Mouse (Mus musculus) lung, postnatal 10 days (tissue): ENCODE results near the gene Dvl1.
A peak's percentile ranks its signal among the peaks of the same experiment; 100 is the strongest.

Experiments used
- DNase-seq: peaks from one replicate; pipeline ENCODE4 v3.0.0; 2021

Dvl1 gene

DNA sequence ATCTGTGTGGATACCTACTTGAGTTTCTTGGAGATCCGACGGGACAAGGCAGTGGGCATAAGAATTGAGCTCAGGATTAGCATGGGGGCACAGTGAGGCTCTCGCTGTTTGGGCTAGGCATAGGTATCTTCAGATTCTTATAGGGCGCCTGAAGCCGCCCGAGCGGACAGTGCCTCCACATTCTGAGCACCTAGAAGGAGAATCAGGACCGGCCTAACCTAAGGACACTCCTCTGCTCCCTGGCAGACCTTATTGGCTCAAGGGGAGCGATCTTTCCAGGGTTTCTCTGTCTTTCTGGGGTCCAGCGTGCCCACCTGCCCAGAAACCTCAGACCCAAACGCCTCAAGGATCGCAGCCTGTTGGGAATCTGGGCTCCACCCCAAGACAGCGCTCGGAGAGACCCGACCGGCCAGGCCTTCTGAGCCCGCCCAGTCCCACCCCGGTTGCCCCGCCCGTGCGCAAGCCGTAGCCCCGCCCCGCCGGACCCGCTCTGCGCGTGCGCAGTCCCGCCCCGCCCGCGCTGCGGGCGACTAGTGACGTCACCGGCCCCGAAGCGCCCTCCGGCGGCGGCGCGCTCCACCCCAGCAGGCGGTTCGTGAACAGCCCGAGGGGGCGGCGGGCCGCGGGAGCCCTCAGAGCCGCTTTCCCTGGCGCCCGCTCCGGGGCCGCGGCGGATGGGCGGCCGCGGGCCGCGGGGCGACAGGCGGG lies at the start of gene Dvl1:
Dvl1 (plus strand) TSS at position 532 of the 708 bp plus-strand sequence.
- peak; percentile 92 for DNase-seq

DNA sequence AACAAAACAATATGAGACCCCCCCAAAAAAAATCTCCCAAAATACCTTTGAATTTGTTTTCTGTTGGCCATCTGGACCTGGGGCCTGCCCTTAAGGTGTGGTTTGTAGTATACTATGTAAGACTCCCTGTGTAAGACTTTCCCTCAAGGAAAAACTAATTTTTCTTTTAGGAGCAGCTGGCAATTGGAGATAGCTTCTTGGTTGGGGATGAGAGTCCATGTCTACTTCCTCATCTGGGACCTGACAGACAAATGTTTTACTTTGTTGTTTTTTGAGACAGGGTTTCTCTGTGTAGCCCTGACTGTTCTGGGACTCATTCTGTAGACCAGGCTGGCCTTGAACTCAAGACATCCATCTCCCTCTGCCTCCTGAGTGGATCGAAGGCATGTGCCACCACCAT lies 45.1 kb upstream of the Dvl1 start:
- DNase-seq: no peak

DNA sequence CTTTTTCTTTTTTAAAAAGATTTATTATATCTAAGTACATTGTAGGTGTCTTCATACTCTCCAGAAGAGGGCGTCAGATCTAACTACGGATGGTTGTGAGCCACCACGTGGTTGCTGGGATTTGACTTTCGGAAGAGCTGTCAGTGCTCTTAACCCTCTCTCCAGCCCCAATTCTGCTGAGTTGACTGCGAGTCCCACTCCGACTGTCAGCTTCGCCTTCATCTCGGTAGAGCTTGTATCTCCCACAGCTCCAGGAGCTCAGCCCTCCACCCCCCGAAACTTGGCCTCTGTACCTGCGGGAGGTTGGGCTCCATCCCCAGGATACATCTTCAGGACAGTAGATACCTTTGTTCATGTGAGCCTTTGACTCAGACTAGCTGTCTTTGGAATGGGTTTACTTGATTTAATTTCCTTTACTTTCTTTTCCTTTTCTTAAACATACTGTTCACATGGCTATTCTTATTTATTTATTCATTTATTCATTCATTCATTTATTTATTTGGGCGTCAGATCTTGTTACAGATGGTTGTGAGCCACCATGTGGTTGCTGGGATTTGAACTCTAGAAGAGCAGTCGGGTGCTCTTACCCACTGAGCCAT lies 44.4 kb upstream of the Dvl1 start, which contains the start of gene Mrpl20:
Mrpl20 (plus strand) TSS at position 138 of the 599 bp plus-strand sequence.
- DNase-seq: no peak

DNA sequence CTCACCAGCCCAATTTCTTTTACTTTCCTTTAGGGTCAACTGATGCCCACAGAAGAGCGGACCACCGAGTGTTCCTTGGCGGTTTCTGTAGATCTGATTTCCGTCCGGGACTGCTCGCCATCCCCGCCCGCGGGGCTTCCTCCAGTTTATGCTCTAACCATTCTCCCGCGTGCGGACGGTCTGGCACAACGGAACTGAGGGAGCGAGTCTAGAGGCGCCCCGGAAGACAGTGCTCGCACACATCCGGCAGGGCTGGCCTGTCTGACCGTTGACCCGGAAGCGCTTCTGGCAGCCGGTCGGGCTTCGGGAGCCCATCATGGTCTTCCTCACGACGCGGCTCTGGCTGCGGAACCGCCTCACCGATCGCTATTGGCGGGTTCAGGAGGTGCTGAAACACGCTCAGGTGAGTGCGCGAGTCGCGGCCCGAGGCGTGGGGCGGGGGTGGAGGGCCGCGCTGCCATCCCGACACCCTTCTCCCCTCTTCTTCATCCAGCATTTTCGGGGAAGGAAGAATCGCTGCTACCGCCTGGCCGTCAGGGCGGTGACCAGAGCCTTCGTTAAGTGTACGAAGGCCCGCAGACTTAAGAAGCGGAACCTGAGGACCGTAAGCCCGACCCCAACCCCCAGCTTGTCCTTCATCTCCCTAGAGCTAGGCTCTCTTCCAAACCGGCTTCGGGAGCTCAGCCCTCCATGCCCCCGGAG lies 43.7 kb upstream of the Dvl1 start:
- DNase-seq: peak; percentile 98

DNA sequence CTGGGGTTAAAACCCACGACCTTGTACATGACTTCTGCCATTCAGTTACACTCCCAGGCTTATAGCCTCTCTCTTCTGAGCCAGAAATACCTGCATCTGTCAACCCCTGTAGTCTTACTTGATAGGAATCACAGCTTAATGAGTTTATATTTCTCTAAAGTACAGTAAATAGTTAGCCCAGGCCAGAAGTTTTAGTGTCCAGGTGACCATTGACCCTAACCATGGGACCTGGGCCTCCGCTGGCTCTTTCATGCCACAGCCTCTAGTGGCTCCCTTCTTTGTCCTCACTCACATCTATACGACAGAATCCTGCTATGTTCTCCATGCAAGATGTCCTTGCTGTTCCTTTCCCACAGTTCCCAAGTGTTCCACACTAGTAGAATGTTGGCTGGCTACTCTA lies 39.4 kb upstream of the Dvl1 start:
- DNase-seq: no peak

DNA sequence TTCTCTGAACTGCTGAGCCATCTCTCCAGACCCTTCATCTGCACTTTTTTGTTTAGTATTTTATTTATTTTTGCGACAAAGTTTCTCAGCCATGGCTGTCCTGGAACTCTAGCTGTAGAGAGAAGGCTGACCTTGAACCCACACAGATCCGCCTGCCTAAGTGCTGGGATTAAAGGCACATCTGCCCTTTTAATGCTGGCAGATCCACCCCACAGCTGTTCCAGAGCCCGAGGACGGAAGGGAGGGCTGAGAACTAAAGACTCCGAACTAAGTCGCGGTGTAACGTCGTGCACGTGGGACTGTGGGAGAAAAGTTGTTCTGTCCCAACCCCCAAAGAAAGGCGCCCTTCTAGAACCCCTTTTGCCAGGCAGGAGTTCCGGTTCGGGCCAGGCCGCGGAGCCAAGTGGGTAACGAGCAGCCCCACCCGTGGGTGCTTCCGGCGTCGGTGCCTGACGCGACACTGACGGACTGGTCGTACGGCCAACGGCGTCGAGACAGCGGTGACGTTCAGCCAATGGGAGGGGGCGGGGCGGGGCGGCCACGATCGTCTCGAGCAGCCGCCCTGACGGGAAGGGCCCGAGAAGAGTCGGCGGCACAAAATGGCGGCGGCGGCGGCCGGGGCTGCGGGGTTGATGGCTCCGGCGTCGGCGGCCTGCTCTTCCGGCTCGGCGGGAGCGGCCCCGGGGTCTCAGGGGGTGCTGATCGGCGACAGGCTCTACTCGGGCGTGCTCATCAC lies 35.1 kb upstream of the Dvl1 start, which contains the start of gene Ccnl2:
Ccnl2 (plus strand) TSS at position 561 of the 736 bp plus-strand sequence.
- DNase-seq: peak; percentile 96

DNA sequence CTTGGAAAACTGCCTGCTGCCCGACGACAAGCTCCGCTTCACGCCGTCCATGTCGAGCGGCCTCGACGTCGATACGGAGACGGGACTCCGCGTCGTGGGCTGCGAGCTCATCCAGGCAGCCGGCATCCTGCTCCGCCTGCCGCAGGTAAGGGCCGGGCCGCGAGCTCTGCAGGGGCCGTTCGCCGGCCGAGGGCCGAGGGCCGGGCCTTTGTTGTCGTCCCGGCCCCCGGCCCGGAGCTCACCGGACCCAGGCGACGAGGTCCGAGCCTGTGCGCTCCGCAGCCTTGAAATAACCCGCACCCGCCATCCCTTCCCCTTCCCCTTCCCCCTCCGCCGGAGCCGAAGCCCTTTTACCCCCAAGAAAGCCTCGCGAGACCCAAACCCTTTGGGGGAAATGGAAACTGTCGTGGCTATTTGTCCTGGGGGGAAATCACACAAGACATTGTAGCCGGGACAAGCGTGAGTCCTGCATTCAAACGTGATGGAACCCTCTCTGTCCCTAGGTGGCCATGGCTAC lies 34.5 kb upstream of the Dvl1 start:
- DNase-seq: peak; percentile 65

DNA sequence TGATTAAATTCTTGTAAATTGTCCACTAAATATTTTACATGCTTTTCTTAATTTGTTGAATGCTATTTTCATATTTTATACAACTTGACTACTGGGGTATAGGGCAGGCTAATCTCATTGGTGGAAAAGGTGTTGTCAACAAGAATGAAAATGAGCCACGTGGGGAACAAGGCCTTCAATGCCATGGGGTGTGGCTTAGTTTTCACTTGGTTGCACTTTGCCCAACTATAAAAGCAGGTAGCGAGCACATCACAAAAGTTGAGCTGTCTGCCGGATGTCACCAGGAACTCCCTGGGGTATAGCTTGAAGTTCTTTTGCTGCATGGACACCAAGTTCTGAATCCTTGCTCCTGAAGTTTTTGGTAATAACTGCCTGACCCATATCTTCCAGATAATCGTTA lies 29.7 kb upstream of the Dvl1 start:
- no peak for DNase-seq

DNA sequence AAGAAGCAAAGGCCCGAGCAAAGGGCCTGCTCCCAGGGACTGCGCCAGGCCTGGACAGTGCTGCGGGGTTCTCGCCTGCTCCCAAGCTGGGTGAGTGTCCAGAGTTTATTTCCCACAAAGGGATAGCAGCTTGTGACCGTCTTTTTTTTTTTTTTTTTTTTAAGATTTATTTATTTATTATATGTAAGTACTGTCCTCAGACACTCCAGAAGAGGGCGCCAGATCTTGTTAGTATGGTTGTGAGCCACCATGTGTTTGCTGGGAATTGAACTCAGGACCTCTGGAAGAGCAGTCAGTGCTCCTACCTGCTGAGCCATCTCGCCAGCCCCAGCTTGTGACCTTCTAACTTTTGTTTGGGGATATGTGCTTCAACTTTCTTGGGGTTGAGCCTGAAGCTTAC lies 26.2 kb upstream of the Dvl1 start:
- peak; percentile 56 for DNase-seq

DNA sequence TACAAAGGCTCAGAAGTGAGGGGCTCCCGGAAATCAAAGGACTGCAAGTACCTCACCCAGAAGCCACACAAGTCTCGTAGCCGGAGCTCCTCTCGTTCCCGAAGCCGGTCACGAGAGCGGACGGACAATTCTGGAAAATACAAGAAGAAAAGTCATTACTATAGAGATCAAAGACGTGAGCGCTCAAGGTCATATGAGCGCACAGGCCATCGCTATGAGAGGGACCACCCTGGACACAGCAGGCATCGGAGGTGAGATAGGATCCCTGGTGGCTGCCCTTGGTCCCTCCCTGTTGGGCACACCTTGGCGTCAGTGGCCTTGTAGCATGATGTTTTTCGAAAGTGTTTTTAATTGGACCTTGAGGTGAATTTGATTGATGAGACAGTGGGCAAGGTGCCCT lies 23.8 kb upstream of the Dvl1 start:
- DNase-seq: no peak

DNA sequence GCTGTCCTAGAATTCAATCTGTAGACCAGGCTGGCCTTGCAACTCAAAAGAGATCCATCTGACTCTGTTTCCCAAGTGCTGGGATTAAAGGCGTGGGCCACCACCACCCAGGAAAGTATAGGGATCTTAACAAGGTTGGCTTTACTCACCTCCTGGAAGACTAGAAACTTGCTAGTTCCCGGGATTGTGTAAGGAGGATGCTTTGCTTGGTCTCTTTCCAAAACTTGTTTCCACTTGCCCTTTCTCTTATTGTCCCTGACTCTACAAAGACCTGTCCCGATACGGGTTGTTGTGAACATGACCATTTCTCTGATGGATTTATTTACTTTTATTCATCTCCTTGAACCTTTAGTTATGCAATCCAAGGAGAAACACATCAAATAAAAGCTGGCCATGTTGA lies 17.3 kb upstream of the Dvl1 start:
- DNase-seq: no peak

DNA sequence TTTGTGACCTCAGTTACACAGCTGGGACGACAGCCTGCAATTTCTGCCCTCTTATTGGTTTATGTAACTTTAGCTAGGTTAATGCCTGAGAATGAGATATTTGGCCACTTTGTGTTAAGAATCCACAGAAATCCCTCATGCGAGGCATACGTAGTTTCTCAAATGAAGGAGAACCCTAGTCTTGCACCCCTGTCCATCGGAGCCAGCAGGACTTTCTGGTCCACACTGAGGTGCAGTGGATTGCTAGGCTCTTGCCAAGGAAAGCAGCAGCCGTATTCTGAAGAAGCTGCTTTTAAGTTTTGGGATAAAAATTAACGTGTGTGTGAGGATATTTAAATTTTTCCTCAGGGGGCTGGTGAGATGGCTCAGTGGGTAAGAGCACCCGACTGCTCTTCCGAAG lies 16.6 kb upstream of the Dvl1 start:
- no peak for DNase-seq

DNA sequence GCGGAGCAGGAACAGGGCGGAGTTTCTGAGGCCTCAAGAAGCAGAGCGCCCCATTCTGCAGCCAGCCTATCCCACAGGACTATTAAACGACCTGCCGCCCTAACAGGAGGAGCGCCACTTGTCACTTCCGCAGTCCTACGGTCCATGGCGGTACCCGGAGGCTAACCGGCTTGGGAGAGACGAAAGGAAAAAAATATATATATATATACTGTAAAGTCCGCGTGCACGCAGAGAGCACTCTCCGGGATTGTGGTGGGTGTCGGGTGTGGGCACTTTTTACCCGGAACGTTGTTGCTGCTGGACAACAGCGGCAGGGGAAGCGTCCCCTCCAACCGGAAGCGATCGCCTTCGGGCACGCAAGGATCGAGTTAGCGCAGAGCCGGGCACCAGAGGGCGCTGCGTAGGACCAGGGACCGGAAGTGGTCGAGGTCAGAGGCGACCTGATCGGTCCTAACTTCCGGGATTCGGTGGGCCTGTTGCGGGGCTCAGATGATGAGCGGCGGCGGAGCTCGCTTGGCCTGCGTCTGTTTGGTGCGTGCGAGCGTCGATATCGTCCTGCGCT lies 15.9 kb upstream of the Dvl1 start, which contains the start of gene Aurkaip1:
Aurkaip1 (plus strand) TSS at position 68 of the 562 bp plus-strand sequence.
- peak; percentile 98 for DNase-seq

DNA sequence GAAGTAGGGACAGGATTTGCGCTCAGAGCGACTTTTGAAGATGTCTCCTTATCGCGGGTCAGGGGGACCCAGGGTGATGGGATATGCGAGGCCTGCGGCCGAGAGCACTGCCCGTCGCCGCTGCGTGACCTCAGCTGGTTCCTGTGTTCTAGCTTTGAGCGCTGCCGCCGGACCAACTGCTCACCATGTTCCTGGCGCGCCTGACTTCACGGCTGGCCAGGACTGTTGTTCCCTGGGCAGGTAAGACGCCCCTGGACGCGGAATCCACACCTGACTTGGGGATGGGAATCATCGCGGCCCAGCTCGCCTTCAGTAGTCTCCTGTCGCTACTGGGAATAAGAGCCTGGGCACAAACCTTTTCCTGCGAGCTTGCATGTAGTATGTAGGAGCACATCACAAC lies 15.4 kb upstream of the Dvl1 start:
- DNase-seq: no peak

DNA sequence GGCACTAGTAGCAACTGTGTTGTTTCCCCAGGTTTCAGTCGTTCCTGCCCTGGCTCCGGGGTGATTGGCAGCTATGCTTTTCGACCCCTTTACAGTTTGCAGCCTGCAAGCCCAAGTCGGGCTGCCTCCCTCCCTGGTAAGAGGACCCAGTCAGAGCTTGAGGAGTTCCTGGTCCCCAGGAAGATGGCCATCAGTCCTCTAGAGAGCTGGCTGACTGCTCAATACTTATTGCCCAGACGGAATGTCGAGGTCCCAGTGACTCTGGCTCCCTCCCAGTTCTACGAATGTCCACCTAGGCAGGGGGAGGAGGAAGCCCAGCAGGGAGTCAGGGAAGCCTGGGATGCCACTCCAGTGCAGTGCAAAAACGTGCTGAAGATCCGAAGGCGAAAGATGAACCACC lies 14.9 kb upstream of the Dvl1 start:
- DNase-seq: no peak

DNA sequence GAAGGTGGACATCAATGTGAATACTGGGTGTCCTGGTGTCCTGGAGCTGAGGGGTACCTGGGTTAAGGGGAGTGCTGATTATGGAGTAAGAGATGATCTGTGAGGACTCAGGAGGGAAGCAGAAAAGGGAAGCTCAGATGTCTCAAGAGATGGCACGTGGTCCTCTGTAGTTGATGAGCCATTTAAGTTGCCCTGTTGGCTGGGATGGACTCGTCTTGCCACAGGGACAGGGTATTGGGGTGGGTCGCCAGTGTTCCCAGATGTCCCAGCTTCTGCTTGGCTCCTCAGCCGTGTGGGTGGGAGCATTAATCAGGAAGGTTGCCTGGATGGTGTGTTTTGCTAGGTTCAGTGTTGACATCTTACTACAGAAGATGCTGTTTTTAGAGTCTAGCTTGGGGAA lies 14.0 kb upstream of the Dvl1 start:
- DNase-seq: no peak

DNA sequence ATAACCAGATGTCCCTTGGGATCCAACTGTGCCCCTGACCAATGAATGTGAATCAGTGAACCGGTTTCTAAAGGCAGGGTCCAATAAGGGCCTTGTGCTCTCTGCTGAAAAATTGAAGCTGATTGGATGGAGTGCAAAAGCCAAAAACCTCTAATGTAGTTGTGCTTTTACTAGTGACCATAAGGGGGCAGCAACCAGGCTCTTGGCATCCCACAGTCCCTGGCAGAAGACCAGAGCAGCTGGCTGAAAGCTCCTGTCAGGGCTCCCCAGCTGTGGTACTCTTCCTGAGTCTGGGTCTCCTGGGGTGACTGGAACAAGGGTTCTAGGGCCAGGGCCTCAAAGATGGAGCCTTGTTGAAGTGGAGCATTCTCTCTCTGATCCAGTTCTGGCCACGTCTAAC lies 13.4 kb upstream of the Dvl1 start:
- DNase-seq: peak; percentile 92

DNA sequence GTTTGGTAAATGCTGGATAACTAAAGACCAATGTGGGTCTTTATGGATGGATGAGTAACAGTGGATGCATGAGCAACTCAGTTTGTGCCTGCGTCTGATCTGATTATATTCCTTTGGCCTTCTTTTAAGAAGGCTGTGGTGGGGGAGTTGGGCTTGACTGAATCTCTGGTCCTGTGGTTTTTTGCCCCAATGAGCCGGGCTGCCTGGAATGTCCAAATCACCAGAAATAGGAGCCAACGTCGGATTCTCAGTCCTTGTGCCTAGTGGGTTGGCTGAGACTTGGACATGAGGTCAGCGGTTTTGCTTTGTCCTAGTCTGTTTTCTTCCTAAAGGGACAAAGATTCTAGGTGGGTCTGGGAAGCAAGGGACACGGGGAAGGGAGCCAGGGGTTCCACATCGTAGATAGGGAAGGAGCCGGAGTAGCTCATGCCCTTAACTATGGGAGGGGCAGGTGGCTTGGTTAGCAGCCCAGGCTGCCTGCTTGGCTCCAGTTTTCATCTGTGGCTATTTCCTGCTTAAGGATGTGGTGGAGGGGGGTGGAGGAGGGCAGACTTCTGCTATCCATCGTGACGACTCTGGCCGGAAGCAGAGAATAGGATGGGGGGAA lies 9.7 kb upstream of the Dvl1 start:
- peak; percentile 81 for DNase-seq

DNA sequence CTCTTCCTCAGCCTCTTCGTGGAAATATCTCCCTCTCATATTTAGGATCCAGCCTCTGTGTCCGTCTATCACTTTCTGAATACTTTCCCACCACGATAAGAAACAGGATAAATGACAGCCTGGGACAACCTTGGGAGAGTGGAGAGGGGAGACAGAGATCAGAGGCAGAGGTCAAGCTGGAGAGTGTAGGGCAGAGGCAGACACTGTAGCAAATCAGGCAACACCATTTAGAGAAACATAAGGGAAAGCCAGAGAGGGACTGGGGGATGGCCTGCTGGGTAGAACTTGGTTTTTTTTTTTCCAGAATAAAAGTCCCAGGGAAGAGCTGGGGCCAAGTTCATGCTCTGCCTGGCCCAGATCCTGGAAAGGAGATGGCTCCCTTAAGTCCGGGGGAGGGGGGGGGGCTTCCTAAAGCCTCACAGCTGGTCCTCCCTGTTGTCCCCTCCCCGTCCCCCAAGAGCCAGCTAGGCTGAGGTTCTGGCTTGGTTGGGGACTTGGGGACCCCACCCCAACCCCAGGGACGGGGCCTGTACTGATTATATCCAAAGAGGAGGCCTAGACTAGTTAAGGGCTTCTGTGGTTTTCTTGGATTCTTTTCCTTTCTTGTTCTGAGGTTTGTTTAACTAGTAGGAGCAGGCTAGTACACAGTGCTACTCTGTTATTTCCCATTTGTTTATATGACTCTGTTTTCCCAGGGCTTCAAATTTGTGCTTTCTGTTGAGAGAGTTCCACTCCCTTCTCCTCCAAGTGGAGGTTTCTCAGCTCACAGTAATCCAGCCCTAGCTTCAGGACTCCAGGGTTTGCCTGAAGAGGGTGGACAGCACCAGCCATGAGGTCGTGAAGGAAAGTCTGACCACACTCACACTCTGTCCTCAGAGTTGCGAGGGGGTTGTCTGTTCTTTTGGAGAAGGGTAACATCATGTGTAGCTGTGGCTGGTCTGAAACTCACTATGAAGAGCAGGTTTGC lies 8.7 kb upstream of the Dvl1 start:
- DNase-seq: peak; percentile 79

DNA sequence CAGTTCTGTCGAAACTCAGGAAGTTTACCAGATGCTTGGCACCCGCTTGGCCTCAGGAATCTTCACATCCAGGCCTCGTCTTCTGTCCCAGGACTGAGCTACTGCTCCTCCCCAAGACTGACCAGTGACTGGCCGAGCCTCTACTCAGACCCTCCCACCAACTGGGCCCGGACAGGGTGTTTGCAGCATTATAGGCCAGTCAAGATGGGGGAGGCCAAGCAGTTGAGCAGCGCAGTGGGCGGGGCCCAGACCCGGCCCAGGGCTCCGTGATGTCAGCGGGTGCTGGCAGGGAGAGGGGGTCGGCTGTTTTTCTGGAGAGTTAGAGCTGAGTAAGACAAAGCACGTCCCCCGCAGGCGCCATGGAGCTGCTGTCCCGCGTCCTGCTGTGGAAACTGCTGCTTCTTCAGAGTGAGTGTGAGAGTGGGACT lies 7.7 kb upstream of the Dvl1 start, which contains the start of gene Mxra8:
Mxra8 (plus strand) TSS at position 198 of the 428 bp plus-strand sequence.
- peak; percentile 97 for DNase-seq
